Mouse (Mus musculus): ENCODE data around the gene Sipa1l3.

The Sipa1l3 gene

GRCm38 (mm10) chr7:29372123-29372522, 146.3 kb downstream of the Sipa1l3 start:
- DNase-seq (ENCODE audit: low spot score) = no peak

- DNase-seq (ENCODE audit: low spot score) = no peak
Measured at GRCm38 (mm10) chr7:29370031-29370430, 148.4 kb downstream of the Sipa1l3 start.

- no peak for DNase-seq (ENCODE audit: low spot score)
Measured at GRCm38 (mm10) chr7:29368004-29368320, 150.5 kb downstream of the Sipa1l3 start.

- no peak for DNase-seq (ENCODE audit: low spot score)
Measured at GRCm38 (mm10) chr7:29367166-29368003, 151.1 kb downstream of the Sipa1l3 start.

GRCm38 (mm10) chr7:29364052-29364451, 154.4 kb downstream of the Sipa1l3 start:
- DNase-seq (ENCODE audit: low spot score) = peak; percentile 31

GRCm38 (mm10) chr7:29361497-29361896, 156.9 kb downstream of the Sipa1l3 start:
- DNase-seq (ENCODE audit: low spot score) = no peak

- DNase-seq (ENCODE audit: low spot score) = peak; percentile 68
Measured at GRCm38 (mm10) chr7:29355406-29355805, 163.0 kb downstream of the Sipa1l3 start.

- peak; percentile 79 for DNase-seq (ENCODE audit: low spot score)
Measured at GRCm38 (mm10) chr7:29354161-29354560, 164.3 kb downstream of the Sipa1l3 start.

- no peak for DNase-seq (ENCODE audit: low spot score)
Measured at GRCm38 (mm10) chr7:29352246-29352645, 166.2 kb downstream of the Sipa1l3 start.

GRCm38 (mm10) chr7:29350489-29350888, 168.0 kb downstream of the Sipa1l3 start:
- DNase-seq (ENCODE audit: low spot score) = no peak

GRCm38 (mm10) chr7:29346212-29346611, 172.2 kb downstream of the Sipa1l3 start:
- DNase-seq (ENCODE audit: low spot score) = no peak

- DNase-seq (ENCODE audit: low spot score) = no peak
Measured at GRCm38 (mm10) chr7:29345534-29345933, 172.9 kb downstream of the Sipa1l3 start.

- DNase-seq (ENCODE audit: low spot score) = no peak
Measured at GRCm38 (mm10) chr7:29343746-29344145, 174.7 kb downstream of the Sipa1l3 start.

- DNase-seq (ENCODE audit: low spot score) = no peak
Measured at GRCm38 (mm10) chr7:29342489-29343092, 175.8 kb downstream of the Sipa1l3 start.

GRCm38 (mm10) chr7:29341722-29342121, 176.7 kb downstream of the Sipa1l3 start:
- DNase-seq (ENCODE audit: low spot score) = no peak

GRCm38 (mm10) chr7:29340838-29341237, 177.6 kb downstream of the Sipa1l3 start:
- DNase-seq (ENCODE audit: low spot score) = peak; percentile 74

GRCm38 (mm10) chr7:29340247-29340646, 178.2 kb downstream of the Sipa1l3 start:
- no peak for DNase-seq (ENCODE audit: low spot score)

GRCm38 (mm10) chr7:29338984-29339679, 179.3 kb downstream of the Sipa1l3 start:
- peak; percentile 74 for DNase-seq (ENCODE audit: low spot score)

- no peak for DNase-seq (ENCODE audit: low spot score)
Measured at GRCm38 (mm10) chr7:29338351-29338919, 180.0 kb downstream of the Sipa1l3 start.

GRCm38 (mm10) chr7:29337766-29338165, 180.7 kb downstream of the Sipa1l3 start:
- no peak for DNase-seq (ENCODE audit: low spot score)

GRCm38 (mm10) chr7:29336795-29337319, 181.6 kb downstream of the Sipa1l3 start:
- no peak for DNase-seq (ENCODE audit: low spot score)
